Mouse (Mus musculus) lung, postnatal 0 days (tissue): ENCODE data around the gene Foxk1. TPM values are rescaled to one million over a fixed set of nuclear protein-coding genes. Genes with fewer than 3 reads are reported as not detected.
A peak's percentile ranks its signal among the peaks of the same experiment; 100 is the strongest.

Experiments
- ATAC-seq: fragments of 200-750 bp; cut with Nextera tagmentation; 2 replicates; pipeline ENCODE4 v1.8.0; 2017; ENCODE audit warnings: moderate library complexity
- DNase-seq: peaks from one replicate; pipeline ENCODE4 v3.0.0-alpha.2; 2016; ENCODE audit warnings: low spot score
- H3K27ac ChIP-seq: fragments of 300-500 bp; sonication (generic); 2 replicates; pipeline ENCODE4 v1.5.1; 2014; ENCODE audit warnings: antibody characterized with exemption, mild to moderate bottlenecking, low read length, mixed read lengths
- H3K27me3 ChIP-seq: fragments of 300-500 bp; sonication (generic); replicated peaks from 2 replicates; pipeline ENCODE4 v1.6.1; 2014; ENCODE audit warnings: low read length, mixed read lengths; ENCODE audit not compliant: insufficient read depth
- H3K36me3 ChIP-seq: fragments of 300-500 bp; sonication (generic); 2 replicates; pipeline ENCODE4 v1.6.1; 2014; ENCODE audit warnings: low read length, mixed read lengths; ENCODE audit not compliant: insufficient read depth
- H3K4me1 ChIP-seq: fragments of 300-500 bp; sonication (generic); 2 replicates; pipeline ENCODE4 v1.6.1; 2014; ENCODE audit warnings: antibody characterized with exemption, low read depth, low read length, mixed read lengths; ENCODE audit not compliant: insufficient read depth
- H3K4me2 ChIP-seq: fragments of 300-500 bp; sonication (generic); replicated peaks from 2 replicates; pipeline ENCODE4 v1.6.1; 2014; ENCODE audit warnings: low read depth, mild to moderate bottlenecking, low read length, moderate library complexity, mixed read lengths
- H3K4me3 ChIP-seq: fragments of 300-500 bp; sonication (generic); 2 replicates; pipeline ENCODE4 v1.5.1; 2014; ENCODE audit warnings: low read depth, low read length
- H3K9ac ChIP-seq: fragments of 300-500 bp; sonication (generic); replicated peaks from 2 replicates; pipeline ENCODE4 v1.6.1; 2014; ENCODE audit warnings: low read depth, mild to moderate bottlenecking
- H3K9me3 ChIP-seq: fragments of 300-500 bp; sonication (generic); 2 replicates; pipeline ENCODE4 v1.6.1; 2016; ENCODE audit warnings: low read length, mixed read lengths
- CTCF ChIP-seq: IDR thresholded peaks from 2 replicates; pipeline ENCODE4 v1.5.1; 2016; ENCODE audit warnings: antibody characterized with exemption, mild to moderate bottlenecking
- EP300 ChIP-seq: IDR thresholded peaks from 2 replicates; pipeline ENCODE4 v1.6.1; 2016; ENCODE audit warnings: antibody characterized with exemption, mild to moderate bottlenecking, control low read depth
- WGBS: fragments of 180-500 bp; shearing (Covaris S2); extraction: QIAGEN DNeasy Blood & Tissue Kit; methylation state at CpG from one replicate; pipeline ENCODE4 v1.1.7; 2014; 5-methylcytosine and 5-hydroxymethylcytosine counted together
- polyA plus RNA-seq: library from polyadenylated mRNA; unstranded; fragments of >200 nt; fragmentation: Nextera tagmentation; extraction: Ambion mirVana; gene quantifications from 2 replicates; pipeline ENCODE4 v1.2.1, GENCODE M21; 2015

Gene Foxk1
- polyA plus RNA-seq, 1 experiment from 2014 or later = 4.3 TPM

DNA sequence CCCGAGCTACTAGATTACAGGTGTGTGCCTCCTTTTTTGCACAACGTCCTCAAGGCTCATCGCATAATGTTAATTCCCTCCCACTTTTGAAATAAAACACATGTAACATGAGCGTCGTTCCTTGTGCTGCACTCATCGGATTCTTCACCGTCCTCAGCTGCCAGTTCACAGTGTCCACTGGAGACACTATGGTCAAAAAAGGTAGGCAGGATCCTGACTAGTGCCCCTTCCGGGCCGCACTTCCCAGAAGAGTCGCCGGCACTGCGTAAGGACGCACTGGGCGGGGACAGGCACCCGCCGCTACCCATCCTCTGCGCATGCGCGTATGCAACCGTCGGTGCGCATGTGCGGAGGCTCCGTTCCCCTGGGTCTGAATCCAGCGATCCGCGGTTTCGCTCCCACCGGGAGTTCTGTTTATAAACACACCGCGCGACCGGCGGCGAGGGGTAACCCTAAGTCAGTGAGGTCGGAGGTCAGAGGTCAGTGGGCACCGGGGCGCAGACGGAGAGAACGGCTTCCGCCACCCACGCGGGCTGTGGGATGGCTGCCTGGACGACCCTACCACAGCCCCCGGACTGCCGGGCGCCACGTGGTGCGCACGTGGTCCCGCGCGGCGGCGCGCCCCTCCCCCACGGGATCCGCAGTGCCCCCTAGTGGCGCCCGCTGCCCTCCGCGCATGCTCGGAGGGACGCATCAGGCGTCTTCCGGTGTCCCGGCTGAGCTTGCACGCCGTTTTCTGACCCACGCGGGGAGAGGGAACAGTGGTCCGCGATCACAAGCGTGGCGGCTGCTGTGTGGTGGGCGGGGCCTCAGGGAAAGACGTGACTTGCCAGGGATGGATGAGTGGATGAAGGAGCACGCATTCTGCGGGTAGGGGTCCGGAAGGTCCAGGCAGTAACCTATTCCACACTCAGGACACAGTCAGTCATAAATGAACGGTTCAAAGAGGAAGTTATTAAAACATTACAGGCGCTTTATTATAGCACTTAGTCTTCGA is 33.9 kb upstream of the Foxk1 start:
- WGBS = 2% methylated on average over 81 of the region's 83 CpGs
- peak overlapping the region; percentile 50 for H3K9ac ChIP-seq
- DNase-seq (peak; percentile 96), ATAC-seq (peak; percentile 91)
- no peaks in the 10 kb centered on the region; the same call in 1 of the 2 replicates for H3K4me1 ChIP-seq
- H3K27me3 ChIP-seq = no peaks in the 10 kb centered on the region
- H3K4me3 ChIP-seq = peak overlapping the region; percentile 51
- peak overlapping the region; percentile 69 for H3K27ac ChIP-seq
- H3K4me2 ChIP-seq = peak overlapping the region; percentile 68
- H3K9me3 ChIP-seq = no peaks in the 10 kb centered on the region
- peak; percentile 97 for TF ChIP-seq CTCF
- 0 out of 2 replicates have a peak, but pooled peaks have one; percentile 20 for TF ChIP-seq EP300
- no peaks in the 10 kb centered on the region for H3K36me3 ChIP-seq

GRCm38 (mm10) chr5:142368122-142368521 is 33.2 kb upstream of the Foxk1 start:
- DNase-seq (no peak), ATAC-seq (no peak)
- H3K27ac ChIP-seq = peak overlapping the region; percentile 69; the same call in 1 of the 2 replicates
- H3K9ac ChIP-seq = 0 out of 2 replicates have a peak overlapping the region, but pooled peaks have one; percentile 50
- H3K9me3 ChIP-seq = no peaks in the 10 kb centered on the region
- H3K36me3 ChIP-seq = no peaks in the 10 kb centered on the region
- 38% methylated on average over 5 of the region's 5 CpGs for WGBS
- H3K4me3 ChIP-seq = peak overlapping the region; percentile 51
- H3K4me1 ChIP-seq = no peaks in the 10 kb centered on the region; the same call in 1 of the 2 replicates
- no peaks in the 10 kb centered on the region for H3K27me3 ChIP-seq
- no peak for TF ChIP-seq EP300
- TF ChIP-seq CTCF = no peak
- peak overlapping the region; percentile 68 for H3K4me2 ChIP-seq

- Histone ChIP-seq H3K36me3 (no peaks in the 10 kb centered on the region), H3K9me3 (no peaks in the 10 kb centered on the region), H3K4me2 (no peak overlapping the region), H3K27me3 (no peaks in the 10 kb centered on the region), H3K27ac (no peak overlapping the region), H3K4me3 (no peak overlapping the region), H3K9ac (no peak overlapping the region), H3K4me1 (no peaks in the 10 kb centered on the region; the same call in 1 of the 2 replicates)
- TF ChIP-seq EP300 (no peak), CTCF (no peak)
- ATAC-seq (no peak), DNase-seq (no peak)
- 92% methylated on average over 4 of the region's 4 CpGs for WGBS
Observed at GRCm38 (mm10) chr5:142370406-142371171, 30.7 kb upstream of the Foxk1 start.

GRCm38 (mm10) chr5:142371172-142372155 is 29.8 kb upstream of the Foxk1 start:
- ATAC-seq = no peak
- 16% methylated on average over 24 of the region's 24 CpGs for WGBS
- peak overlapping the region; percentile 25 for H3K4me2 ChIP-seq
- peak; percentile 55 for DNase-seq
- H3K4me3 ChIP-seq = no peak overlapping the region
- TF ChIP-seq CTCF = no peak
- no peak for TF ChIP-seq EP300
- no peaks in the 10 kb centered on the region for H3K27me3 ChIP-seq
- no peaks in the 10 kb centered on the region; the same call in 1 of the 2 replicates for H3K4me1 ChIP-seq
- H3K9ac ChIP-seq = 0 out of 2 replicates have a peak overlapping the region, but pooled peaks have one; percentile 5
- H3K36me3 ChIP-seq = no peaks in the 10 kb centered on the region
- no peaks in the 10 kb centered on the region for H3K9me3 ChIP-seq
- H3K27ac ChIP-seq = peak overlapping the region; percentile 20; the same call in 1 of the 2 replicates

GRCm38 (mm10) chr5:142372207-142372606 is 29.1 kb upstream of the Foxk1 start:
- Histone ChIP-seq H3K9ac (0 out of 2 replicates have a peak overlapping the region, but pooled peaks have one; percentile 5), H3K4me1 (no peaks in the 10 kb centered on the region; the same call in 1 of the 2 replicates), H3K9me3 (no peaks in the 10 kb centered on the region), H3K4me2 (no peak overlapping the region), H3K36me3 (no peaks in the 10 kb centered on the region), H3K27me3 (no peaks in the 10 kb centered on the region), H3K4me3 (no peak overlapping the region), H3K27ac (no peak overlapping the region)
- TF ChIP-seq CTCF (no peak), EP300 (no peak)
- no peak for ATAC-seq
- DNase-seq = no peak
- WGBS = 31% methylated on average over 6 of the region's 6 CpGs
